Mouse (Mus musculus) kidney, adult 10 weeks (tissue): Measurements from ENCODE around the gene Pdp2. TPM values are rescaled to one million over a fixed set of nuclear protein-coding genes. Genes with fewer than 3 reads are reported as not detected.

ENCODE experiments used
- polyA plus RNA-seq: library from polyadenylated mRNA; stranded (reverse); fragments of 350-450 nt; fragmentation: Illumina TruSeq; extraction: RNeasy Lipid Tissue Mini Kit (QIAGEN cat#74804); gene quantifications from one replicate; pipeline ENCODE4 v1.2.3, GENCODE M21; 2014; ENCODE audit warnings: low read depth, low replicate concordance

Gene Pdp2
- 37.1 TPM for polyA plus RNA-seq

DNA sequence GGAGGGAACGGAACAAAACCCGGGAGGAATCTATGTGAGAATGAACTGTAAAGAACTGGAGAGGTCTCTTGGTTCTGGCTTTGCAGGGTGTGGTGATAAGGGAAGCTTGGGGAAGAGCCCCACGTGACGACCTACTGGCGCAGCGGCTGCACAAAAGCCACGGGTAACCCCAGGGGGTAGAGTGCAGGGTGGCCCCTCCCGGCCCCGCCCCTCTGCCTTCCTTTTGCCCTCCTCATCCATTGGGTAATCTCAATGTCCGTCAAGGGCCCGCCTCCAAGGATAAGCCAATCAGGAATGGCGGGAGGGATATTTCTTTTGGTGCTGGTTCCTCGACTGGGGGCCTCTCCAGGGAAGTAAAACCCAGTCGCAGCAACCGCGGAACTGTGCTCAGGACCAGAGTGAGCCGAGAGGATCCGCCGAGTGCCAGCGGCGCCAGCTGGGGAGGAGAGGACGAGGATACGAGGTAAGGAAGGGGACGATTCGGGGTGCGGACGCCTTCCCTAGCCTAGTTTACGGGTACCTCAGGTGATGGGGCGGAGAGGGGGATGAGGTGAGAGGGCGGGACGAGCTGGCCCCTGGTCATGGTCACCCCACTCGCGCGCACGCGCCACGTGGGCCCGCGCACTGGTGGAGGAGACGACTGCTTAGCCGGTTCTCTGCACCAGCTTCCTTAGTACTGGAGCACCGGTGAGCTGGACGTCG is at the start of gene Pdp2:
Gene Pdp2, plus strand, starts transcription at position 319 of the 702 bp plus-strand sequence.

DNA sequence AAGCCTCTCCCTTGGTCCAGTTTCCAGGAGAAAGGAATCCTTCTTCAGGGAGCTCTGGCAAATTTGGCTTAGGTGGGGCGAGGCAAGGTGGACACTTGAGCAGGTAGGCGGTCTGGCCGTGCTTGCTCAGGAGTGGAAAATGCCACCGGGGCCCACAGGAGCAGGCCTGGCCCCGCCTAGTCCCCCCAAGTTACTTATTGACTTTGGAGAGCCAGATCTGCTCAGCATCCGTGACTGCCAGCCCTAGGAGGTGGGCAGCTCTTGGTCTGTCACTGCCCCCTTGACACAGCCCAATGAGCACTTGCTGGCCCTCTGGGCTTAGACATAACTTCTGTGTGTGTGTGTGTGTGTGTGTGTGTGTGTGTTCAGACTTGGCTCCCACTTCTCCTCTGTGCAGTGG is 32.9 kb downstream of the Pdp2 start, which contains the start of gene Cdh16:
Gene Cdh16, minus strand, starts transcription at position 236 of the 400 bp plus-strand sequence.

DNA sequence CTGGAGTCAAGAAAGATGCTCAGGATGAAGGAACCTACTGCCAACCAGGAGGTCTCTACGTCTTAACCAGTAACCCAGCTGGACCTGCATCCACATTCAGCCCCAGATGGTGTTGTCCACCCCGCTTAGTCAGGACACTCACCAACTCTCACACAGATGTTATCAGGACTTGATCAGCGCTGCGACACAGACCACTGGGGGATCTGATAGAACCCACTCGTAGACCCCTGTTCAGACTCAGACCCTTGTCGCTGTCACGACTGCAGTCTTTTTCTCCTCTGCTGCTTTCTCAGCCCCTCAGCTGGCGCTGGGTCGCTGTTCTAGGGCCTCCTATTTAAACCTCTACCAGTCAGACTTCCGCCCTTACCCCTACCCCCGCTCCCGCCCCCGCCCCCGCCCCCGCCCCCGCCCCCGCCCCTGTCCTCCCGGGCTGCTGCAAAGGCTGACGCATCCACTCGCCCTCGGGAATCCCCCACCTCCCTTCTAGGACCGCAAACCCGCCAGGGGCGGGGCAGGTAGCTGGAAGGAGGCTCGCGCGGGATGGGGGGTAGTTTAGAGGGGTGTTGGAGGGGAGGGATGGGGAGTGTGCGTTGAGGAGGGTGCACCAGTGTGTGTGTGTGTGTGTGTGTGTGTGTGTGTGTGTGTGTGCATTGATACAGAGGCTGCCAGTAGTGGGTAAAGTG is 39.9 kb downstream of the Pdp2 start, which contains the start of gene Rrad:
Gene Rrad, minus strand, starts transcription at position 347 of the 683 bp plus-strand sequence.

DNA sequence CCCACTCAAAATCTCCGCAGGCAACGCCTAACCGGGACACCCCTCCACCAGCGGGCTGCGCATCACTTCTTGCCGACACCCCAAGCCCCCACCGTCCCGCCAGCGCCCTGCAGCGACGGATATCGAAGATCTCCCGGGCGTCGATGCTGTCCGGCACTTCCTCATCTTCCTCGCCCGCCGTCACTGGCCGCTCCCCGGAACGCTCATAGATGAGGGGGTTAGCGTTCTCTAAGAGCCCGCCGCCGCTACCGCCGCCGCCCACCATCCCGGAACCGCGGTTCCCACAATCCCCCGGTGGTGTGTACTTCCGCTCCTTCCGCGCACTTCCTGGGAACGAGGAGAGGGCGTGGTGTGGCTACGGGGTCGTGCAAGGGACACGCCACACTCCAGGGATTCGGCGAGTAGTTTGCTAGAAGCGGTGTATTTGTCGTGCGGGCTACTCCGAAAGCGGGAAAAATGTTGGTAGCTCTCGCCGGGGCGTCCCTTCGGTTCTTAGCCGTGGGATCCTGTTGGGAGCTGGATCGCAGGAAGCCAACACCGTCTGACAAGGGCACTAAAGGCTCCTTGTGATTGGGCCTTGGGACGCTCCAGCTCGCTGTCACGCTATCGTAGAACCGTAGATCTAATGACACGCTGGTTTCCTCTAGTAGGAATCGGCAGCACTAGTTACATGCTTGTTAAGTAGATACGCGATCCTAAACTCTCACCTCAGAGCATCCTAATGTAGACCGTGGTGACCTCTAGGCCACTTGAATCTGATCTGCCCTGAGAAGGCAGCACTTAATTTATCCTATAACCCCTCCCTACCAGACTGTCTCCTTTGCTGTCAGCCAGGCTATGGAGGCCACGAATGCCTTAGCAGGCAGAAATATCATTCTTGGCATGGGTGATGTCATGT is 50.4 kb downstream of the Pdp2 start, which contains the start of gene Ciao2b:
Gene Ciao2b, minus strand, starts transcription at position 540 of the 898 bp plus-strand sequence.

Other genes with a start within 250 kb of the Pdp2 start
- gene Cmtm4, start 195.6 kb upstream of the Pdp2 start, polyA plus RNA-seq = 64.5 TPM
- gene Dync1li2, start 148.4 kb upstream of the Pdp2 start, polyA plus RNA-seq = 50.3 TPM
- 0.81 TPM for gene Terb1, start 81.5 kb upstream of the Pdp2 start, polyA plus RNA-seq
- 202 TPM for gene Nae1, start 56.8 kb upstream of the Pdp2 start, polyA plus RNA-seq
- gene Car7, start 56.8 kb upstream of the Pdp2 start, polyA plus RNA-seq = 0.36 TPM
- gene Cdh16, start 32.9 kb downstream of the Pdp2 start, polyA plus RNA-seq = 364 TPM
- gene Rrad, start 39.9 kb downstream of the Pdp2 start, polyA plus RNA-seq = not detected
- 1.2 TPM for gene Ciao2b, start 50.5 kb downstream of the Pdp2 start, polyA plus RNA-seq
- not detected for gene Ces2a, start 142.6 kb downstream of the Pdp2 start, polyA plus RNA-seq
- gene Ces2b, start 240.1 kb downstream of the Pdp2 start, polyA plus RNA-seq = 13.6 TPM